ENCODE assay signal across 8 mouse cellular contexts in genomic region chr2:120566886-120567797, GRCm38 (mm10). TPM values are rescaled to one million over a fixed set of nuclear protein-coding genes. Genes with fewer than 3 reads are reported as not detected.
A peak's percentile ranks its signal among the peaks of the same experiment; 100 is the strongest.
DNase-seq lines count a peak whose midpoint lies in the region; ATAC-seq and TF ChIP-seq lines count a peak whose summit lies in the region.

Gene Snap23 (plus strand): TSS chr2:120567671.

- H3K4me3 ChIP-seq in embryonic facial prominence, embryonic 13.5 days = peak within 1 kb of the TSS; percentile 80
- H3K4me3 ChIP-seq in kidney, adult 2 months (ENCODE audit: insufficient read depth, low read depth, low read length) = peak within 1 kb of the TSS; percentile 93
- peak within 1 kb of the TSS; percentile 81 for H3K4me3 ChIP-seq in limb, embryonic 12.5 days (replicated peaks)
- peak within 1 kb of the TSS; percentile 76 for H3K4me3 ChIP-seq in midbrain, embryonic 15.5 days
- H3K4me3 ChIP-seq in spleen, adult 2 months (ENCODE audit: extremely low read depth, insufficient read depth, insufficient read length) = peak within 1 kb of the TSS; percentile 77

- peak; percentile 99 for DNase-seq in 3134 (ENCODE audit: extremely low read depth, insufficient read length, low spot score)
- peak; percentile 95 to 96 for DNase-seq in adrenal gland, postnatal 36 days
- peak; percentile 95 to 98 for DNase-seq in heart, adult 18-20 months
- peak; percentile 99 for DNase-seq in kidney, adult 2 months
- DNase-seq in spleen, adult 2 months (ENCODE audit: low read depth in 1 of 2, low spot score in 2 of 2) = peak; percentile 75 to 86

- peak; percentile 92 for ATAC-seq in embryonic facial prominence, embryonic 13.5 days (ENCODE audit: insufficient number of reproducible peaks, insufficient read depth, low FRiP score, low TSS enrichment, low read depth)
- peak; percentile 91 for ATAC-seq in limb, embryonic 12.5 days (ENCODE audit: insufficient number of reproducible peaks, insufficient read depth, low FRiP score, low TSS enrichment, low read depth)
- peak; percentile 90 for ATAC-seq in midbrain, embryonic 15.5 days (replicated peaks)

- WGBS in embryonic facial prominence, embryonic 13.5 days = 1% methylated on average over 42 of the region's 42 CpGs
- 1% methylated on average over 42 of the region's 42 CpGs for WGBS in kidney, adult 2 months
- 1% methylated on average over 42 of the region's 42 CpGs for WGBS in limb, embryonic 12.5 days
- 1% methylated on average over 42 of the region's 42 CpGs for WGBS in midbrain, embryonic 15.5 days
- 2% methylated on average over 42 of the region's 42 CpGs for WGBS in spleen, adult 2 months

- H3K36me3 ChIP-seq in embryonic facial prominence, embryonic 13.5 days = peaks cover 11% of the 10 kb centered on the region
- H3K36me3 ChIP-seq in kidney, adult 2 months (ENCODE audit: control insufficient read depth, insufficient read depth, low read length) = no peaks in the 10 kb centered on the region
- H3K36me3 ChIP-seq in limb, embryonic 12.5 days = peaks cover 13% of the 10 kb centered on the region; the same call in 1 of the 2 replicates
- 0 out of 2 replicates have a peak, but pooled peaks cover 4% of the 10 kb centered on the region for H3K36me3 ChIP-seq in midbrain, embryonic 15.5 days (replicated peaks)
- H3K36me3 ChIP-seq in spleen, adult 2 months (ENCODE audit: control insufficient read depth, insufficient read depth, low read length) = no peaks in the 10 kb centered on the region

- peak within 1 kb of the TSS; percentile 73 for H3K4me2 ChIP-seq in embryonic facial prominence, embryonic 13.5 days
- peak within 1 kb of the TSS; percentile 66 for H3K4me2 ChIP-seq in limb, embryonic 12.5 days
- peak within 1 kb of the TSS; percentile 80 for H3K4me2 ChIP-seq in midbrain, embryonic 15.5 days

- TF ChIP-seq CTCF in kidney, adult 2 months (conservative IDR thresholded peaks at IDR 0.05; ENCODE audit: insufficient read depth, insufficient read length, low read depth, low read length) = no peak
- TF ChIP-seq CTCF in spleen, adult 2 months (IDR thresholded peaks at IDR 0.05; ENCODE audit: extremely low read depth, insufficient read depth, insufficient read length, insufficient replicate concordance) = no peak

- H3K9me3 ChIP-seq in embryonic facial prominence, embryonic 13.5 days = no peaks in the 10 kb centered on the region
- no peaks in the 10 kb centered on the region for H3K9me3 ChIP-seq in limb, embryonic 12.5 days
- no peaks in the 10 kb centered on the region for H3K9me3 ChIP-seq in midbrain, embryonic 15.5 days

- TF ChIP-seq POLR2A in kidney, adult 2 months (IDR thresholded peaks at IDR 0.05; ENCODE audit: low read depth, low read length) = no peak
- TF ChIP-seq POLR2A in spleen, adult 2 months (IDR thresholded peaks at IDR 0.05; ENCODE audit: low read depth, low read length) = 0 out of 2 replicates have a peak, but pooled peaks have one; percentile 34

- H3K9ac ChIP-seq in embryonic facial prominence, embryonic 13.5 days = peak within 1 kb of the TSS; percentile 88
- peak within 1 kb of the TSS; percentile 77 for H3K9ac ChIP-seq in limb, embryonic 12.5 days (replicated peaks)
- H3K9ac ChIP-seq in midbrain, embryonic 15.5 days = peak within 1 kb of the TSS; percentile 70

- no peaks in the 10 kb centered on the region for H3K27me3 ChIP-seq in embryonic facial prominence, embryonic 13.5 days
- no peaks in the 10 kb centered on the region for H3K27me3 ChIP-seq in kidney, adult 2 months (replicated peaks; ENCODE audit: control insufficient read depth, insufficient read depth, low read length)
- no peaks in the 10 kb centered on the region for H3K27me3 ChIP-seq in limb, embryonic 12.5 days
- no peaks in the 10 kb centered on the region for H3K27me3 ChIP-seq in midbrain, embryonic 15.5 days (replicated peaks)
- H3K27me3 ChIP-seq in spleen, adult 2 months (ENCODE audit: control insufficient read depth, insufficient read depth, low read length) = no peaks in the 10 kb centered on the region

- peak within 1 kb of the TSS; percentile 89 for H3K27ac ChIP-seq in embryonic facial prominence, embryonic 13.5 days
- H3K27ac ChIP-seq in kidney, adult 2 months (ENCODE audit: insufficient read depth, low read depth, low read length) = peak within 1 kb of the TSS; percentile 98
- H3K27ac ChIP-seq in limb, embryonic 12.5 days = peak within 1 kb of the TSS; percentile 89
- H3K27ac ChIP-seq in midbrain, embryonic 15.5 days = peak within 1 kb of the TSS; percentile 75
- H3K27ac ChIP-seq in spleen, adult 2 months (ENCODE audit: insufficient read depth, low read length) = peak within 1 kb of the TSS; percentile 68

- H3K4me1 ChIP-seq in embryonic facial prominence, embryonic 13.5 days = peaks cover 21% of the 10 kb centered on the region
- peaks cover 15% of the 10 kb centered on the region; the same call in 1 of the 2 replicates for H3K4me1 ChIP-seq in kidney, adult 2 months (ENCODE audit: control insufficient read depth, insufficient read depth, low read length)
- peaks cover 15% of the 10 kb centered on the region for H3K4me1 ChIP-seq in limb, embryonic 12.5 days (replicated peaks)
- peaks cover 24% of the 10 kb centered on the region for H3K4me1 ChIP-seq in midbrain, embryonic 15.5 days
- H3K4me1 ChIP-seq in spleen, adult 2 months (ENCODE audit: control insufficient read depth, insufficient read depth, insufficient read length) = peaks cover 3% of the 10 kb centered on the region; the same call in 1 of the 2 replicates

RNA-seq across cellular contexts. Expression of gene Snap23, which starts in this region (rescaled TPM):
- total RNA-seq in adrenal gland, postnatal 36 days (2021) = 10 to 100 TPM; 61.8 to 73.3 TPM
- 51.7 and 54.5 TPM in 2 replicates for polyA plus RNA-seq in embryonic facial prominence, embryonic 13.5 days (2015; fragmentation: Nextera tagmentation; extraction: Ambion mirVana)
- 10 to 100 TPM; 59.0 to 59.7 TPM for total RNA-seq in heart, adult 18-20 months (2021)
- polyA plus RNA-seq in kidney, adult 2 months (2012; rRNA removed) = 12.6 and 19.0 TPM in 2 replicates
- 55.7 and 57.6 TPM in 2 replicates for polyA plus RNA-seq in limb, embryonic 12.5 days (2016; fragmentation: Nextera tagmentation; extraction: Ambion mirVana)
- polyA plus RNA-seq in midbrain, embryonic 15.5 days (2015; fragmentation: Nextera tagmentation; extraction: Ambion mirVana) = 15.2 TPM in 2 replicates
- polyA plus RNA-seq in spleen, adult 2 months (2012; rRNA removed) = 3.9 and 4.0 TPM in 2 replicates

Comparison
In these comparisons a context has a peak if more than half of its experiments do, and no peak if none do; other contexts are left out.
1. Peak in every context shown above with its lines: DNase-seq, ATAC-seq, H3K4me3 ChIP-seq and H3K27ac ChIP-seq.